Mouse (Mus musculus) adrenal gland, adult 8-10 months (tissue): Measurements from ENCODE around the gene Usp36. TPM values are rescaled to one million over a fixed set of nuclear protein-coding genes. Genes with fewer than 3 reads are reported as not detected.
"Not testable (repeated sequence)": the region's sequence is repeated elsewhere in the genome, so short reads cannot be mapped to it uniquely, and the experiment has no call there.

ENCODE experiments used
- DNase-seq: peaks from one replicate; pipeline ENCODE4 v3.0.0; 2022
- total RNA-seq, 4 experiments: library from RNA; stranded (reverse); gene quantifications; 2 replicates each; pipeline ENCODE4 v1.2.4; 2022

The Usp36 gene
- total RNA-seq, result 10 to 100 TPM; 21.0 to 36.9 (median 28.9) TPM

DNA sequence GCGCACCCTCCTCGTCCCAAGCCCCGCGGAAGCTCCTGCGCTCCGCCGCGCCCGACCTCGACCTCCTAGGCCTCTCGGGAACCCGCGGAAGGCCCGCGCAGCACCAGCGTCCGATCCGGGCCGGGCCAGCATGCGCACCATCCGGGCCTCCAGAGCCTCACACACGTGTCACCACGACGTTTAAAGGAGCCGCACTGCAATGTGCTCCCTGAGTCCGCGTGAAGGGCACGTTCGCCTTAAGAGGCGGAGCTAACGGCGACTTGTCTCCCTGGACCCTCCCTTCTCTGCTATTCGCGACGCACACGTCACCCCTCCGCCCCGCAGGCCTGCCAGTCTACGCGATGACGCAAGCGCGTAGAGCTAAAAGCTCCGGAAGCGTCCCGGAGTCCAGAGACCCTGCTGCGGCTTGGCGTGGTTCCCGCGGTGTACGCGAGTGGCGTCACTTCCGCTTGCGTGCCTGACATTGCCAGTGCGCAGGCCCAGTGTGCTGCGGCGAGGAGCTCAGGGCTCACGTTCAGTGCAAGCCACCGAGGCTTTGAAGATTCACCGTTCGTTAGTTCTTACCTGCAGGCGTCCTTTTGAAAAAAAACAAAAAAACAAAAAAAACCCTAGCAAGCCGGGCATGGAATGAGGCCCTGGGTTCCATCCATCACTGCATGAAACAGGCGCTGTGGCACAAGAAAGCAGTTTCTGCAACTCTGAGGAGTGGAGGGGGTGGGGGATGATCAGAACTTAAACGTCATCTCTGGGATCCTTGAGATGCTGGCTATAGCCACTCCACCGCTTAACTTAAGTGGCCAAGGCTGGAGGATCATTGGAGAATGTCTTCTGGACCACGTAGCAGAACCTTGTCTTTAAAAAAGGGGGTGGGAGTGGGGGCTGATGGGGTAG lies at the start of gene Usp36:
Gene Usp36, minus strand, starts transcription at position 246 of the 891 bp plus-strand sequence.
- peak; percentile 100 for DNase-seq

- no peak for DNase-seq
These were observed 47.6 kb upstream of the Usp36 start for GRCm38 (mm10) chr11:118337491-118338168.

- no peak for DNase-seq
These were observed 43.4 kb upstream of the Usp36 start for GRCm38 (mm10) chr11:118333431-118333830.

DNA sequence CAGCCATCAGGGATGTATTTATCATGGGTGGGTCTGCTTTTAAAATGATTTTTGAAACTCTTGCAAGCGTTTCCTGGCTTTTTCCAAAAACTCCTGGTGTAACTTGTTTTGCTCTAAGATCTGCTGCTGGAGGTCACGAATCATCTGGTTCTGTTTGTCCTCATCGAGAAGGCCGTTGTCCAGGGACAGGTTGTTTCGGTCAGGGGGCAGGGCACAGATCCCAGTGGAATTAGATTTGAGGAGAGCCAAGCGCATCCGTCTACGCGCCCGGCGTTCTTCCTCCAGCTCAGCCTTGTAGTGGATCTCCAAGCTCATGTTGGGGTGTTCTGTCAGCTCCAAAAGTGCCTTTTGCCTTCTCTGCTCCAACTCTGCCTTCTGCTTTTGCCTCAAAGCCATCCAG lies 42.3 kb upstream of the Usp36 start:
- DNase-seq, result no peak

DNA sequence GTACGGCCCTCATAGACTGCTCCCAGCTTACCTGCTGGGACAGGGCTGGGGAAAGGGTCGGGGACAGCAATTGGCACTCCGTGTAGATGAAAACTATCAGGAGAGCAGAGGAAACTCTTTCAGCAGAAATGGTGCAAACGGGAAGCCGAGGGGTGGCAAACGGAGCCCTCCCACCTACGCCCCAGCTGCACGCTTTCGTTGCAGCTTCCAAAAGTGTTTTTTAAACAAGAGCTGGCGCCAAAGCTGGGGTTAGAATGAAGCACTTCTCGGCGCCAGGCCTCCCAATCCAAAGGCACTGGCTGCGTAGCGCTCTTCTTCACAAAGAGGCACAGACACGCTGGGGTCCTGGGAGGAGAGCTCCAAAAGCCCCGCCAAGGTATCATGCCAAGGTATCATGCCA lies 40.7 kb upstream of the Usp36 start:
- no peak for DNase-seq

GRCm38 (mm10) chr11:118330361-118330760 lies 40.3 kb upstream of the Usp36 start:
- no peak for DNase-seq

- DNase-seq, result no peak
These were observed 38.9 kb upstream of the Usp36 start for GRCm38 (mm10) chr11:118328947-118329346.

DNA sequence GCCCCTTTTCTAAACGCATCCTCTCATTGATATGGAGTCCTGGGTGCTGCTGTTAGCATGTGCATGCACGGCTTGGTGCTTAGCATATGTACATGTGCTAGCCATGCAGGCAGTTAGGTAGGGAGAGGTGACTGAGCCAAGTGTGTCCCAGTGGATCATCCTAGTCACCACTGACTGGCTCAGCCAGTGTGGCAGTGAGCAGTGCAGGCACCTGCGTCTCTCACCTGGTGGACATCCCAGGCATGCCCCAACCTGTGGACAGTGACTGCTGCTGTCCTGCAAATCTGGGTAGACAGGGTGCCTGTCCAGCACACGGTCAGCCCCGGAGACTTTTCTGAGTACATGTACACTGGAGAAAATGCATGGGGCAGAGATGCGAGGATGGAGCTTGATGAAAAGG lies 38.5 kb upstream of the Usp36 start:
- no peak for DNase-seq

GRCm38 (mm10) chr11:118326991-118327971 lies 37.2 kb upstream of the Usp36 start:
- peak; percentile 22 for DNase-seq

- DNase-seq, result no peak
These were observed 36.4 kb upstream of the Usp36 start for GRCm38 (mm10) chr11:118326491-118326890.

- no peak for DNase-seq
These were observed 34.5 kb upstream of the Usp36 start for GRCm38 (mm10) chr11:118324541-118324940.

GRCm38 (mm10) chr11:118323974-118324373 lies 33.9 kb upstream of the Usp36 start:
- no peak for DNase-seq

GRCm38 (mm10) chr11:118322647-118323046 lies 32.6 kb upstream of the Usp36 start:
- DNase-seq, result no peak

- DNase-seq, result no peak
These were observed 31.9 kb upstream of the Usp36 start for GRCm38 (mm10) chr11:118321971-118322370.

- DNase-seq, result no peak
These were observed 31.5 kb upstream of the Usp36 start for GRCm38 (mm10) chr11:118321500-118321899.

GRCm38 (mm10) chr11:118318678-118319077 lies 28.6 kb upstream of the Usp36 start:
- no peak for DNase-seq

GRCm38 (mm10) chr11:118317129-118317528 lies 27.1 kb upstream of the Usp36 start:
- DNase-seq, result peak; percentile 20

- DNase-seq, result no peak
These were observed 26.3 kb upstream of the Usp36 start for GRCm38 (mm10) chr11:118316231-118316806.

DNA sequence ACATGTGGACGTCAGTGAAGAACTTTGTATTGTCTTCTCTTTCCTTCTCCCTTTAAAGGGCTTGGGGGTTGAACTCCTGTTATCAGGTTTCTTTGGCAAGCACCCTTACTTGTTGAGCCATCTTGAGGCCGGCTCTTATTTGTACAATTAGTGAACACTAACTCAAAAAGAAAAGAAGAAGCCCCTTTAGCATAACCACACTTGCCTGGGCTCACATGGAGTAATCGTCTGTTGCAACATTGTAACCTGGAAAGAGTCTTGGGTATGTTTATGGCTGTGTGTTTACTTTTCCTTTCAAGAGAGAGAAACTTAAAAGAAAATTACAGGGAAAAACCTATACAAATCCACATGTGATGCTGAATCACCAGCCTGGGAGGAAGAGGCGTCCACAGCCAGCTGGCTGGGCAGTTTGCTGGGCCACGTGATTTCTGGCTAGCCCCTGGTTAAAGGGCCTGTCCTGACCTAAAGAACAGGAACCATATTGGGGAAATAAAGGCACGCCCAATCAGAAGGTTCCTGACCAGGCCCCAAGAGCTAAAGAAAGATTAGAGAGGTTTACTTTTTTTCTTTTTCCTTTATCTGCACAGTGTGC lies 22.2 kb upstream of the Usp36 start:
- DNase-seq, result no peak

GRCm38 (mm10) chr11:118307962-118308361 lies 17.9 kb upstream of the Usp36 start:
- DNase-seq, result not testable (repeated sequence)

DNA sequence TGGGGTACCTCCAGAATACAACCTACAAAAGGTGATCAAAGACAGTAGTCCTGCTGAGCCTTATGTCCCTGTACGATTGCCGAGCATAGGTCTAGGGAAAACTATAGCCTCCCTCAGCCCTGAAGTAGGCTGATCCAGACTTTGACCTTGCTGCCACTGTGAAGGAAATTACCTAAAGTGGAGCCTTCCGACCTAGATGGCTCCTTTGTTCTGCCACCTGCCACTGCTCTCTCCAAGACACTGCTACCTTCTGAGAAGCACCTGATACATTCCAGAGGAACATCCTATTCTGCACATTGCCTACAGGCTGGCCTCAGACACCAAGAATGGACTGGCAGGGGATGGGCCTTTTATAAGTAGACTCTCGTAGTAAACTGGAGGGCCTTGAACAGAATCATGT lies 13.9 kb upstream of the Usp36 start:
- DNase-seq, result not testable (repeated sequence)

DNA sequence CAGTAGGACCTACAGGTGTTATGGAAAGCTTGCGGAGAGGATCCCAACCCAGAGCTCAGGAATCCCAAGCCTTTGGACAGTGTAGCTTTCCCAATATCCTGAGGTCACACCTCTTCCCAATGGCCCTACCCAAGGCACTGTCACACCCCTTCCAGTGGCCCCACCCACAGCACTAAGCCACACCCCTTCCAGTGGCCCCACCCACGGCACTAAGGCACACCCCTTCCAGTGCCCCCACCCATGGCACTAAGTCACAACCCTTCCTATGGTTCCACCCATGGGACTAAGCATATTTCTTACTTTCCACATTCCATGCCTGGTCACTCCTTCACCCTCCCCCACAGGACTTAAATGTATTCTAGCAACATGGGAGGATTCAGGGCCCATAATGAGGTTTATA lies 8.8 kb upstream of the Usp36 start:
- DNase-seq, result no peak
